Mouse (Mus musculus): Measurements from ENCODE around the gene Tubgcp2. TPM values are rescaled to one million over a fixed set of nuclear protein-coding genes. Genes with fewer than 3 reads are reported as not detected.

Tubgcp2 gene
- polyA plus RNA-seq, 1 experiment from 2014 or later = 40.5 TPM

- Histone ChIP-seq H3K9ac (ENCODE audit: low read length) (no peak overlapping the region), H3K4me2 (ENCODE audit: low read depth, low read length) (no peak overlapping the region), H3K36me3 (ENCODE audit: control insufficient read depth, insufficient read depth, low read length) (peaks cover 23% of the 10 kb centered on the region), H3K9me3 (replicated peaks; ENCODE audit: control insufficient read depth, low read length) (no peaks in the 10 kb centered on the region), H3K27me3 (ENCODE audit: control insufficient read depth, insufficient read depth, low read length) (no peaks in the 10 kb centered on the region), H3K4me3 (replicated peaks; ENCODE audit: low read length) (no peak overlapping the region), H3K4me1 (ENCODE audit: control insufficient read depth, insufficient read depth, low read length) (peaks cover 12% of the 10 kb centered on the region), H3K27ac (ENCODE audit: low read length) (no peak overlapping the region)
- 95% methylated on average over 12 of the region's 12 CpGs for WGBS
- no peak for ATAC-seq (ENCODE audit: insufficient read depth, low FRiP score)
These were observed 4.7 kb downstream of the Tubgcp2 start for GRCm38 (mm10) chr7:140031771-140032170.

GRCm38 (mm10) chr7:140011336-140011735, 25.1 kb downstream of the Tubgcp2 start:
- H3K4me2 ChIP-seq (ENCODE audit: low read depth, low read length) = no peak overlapping the region
- no peaks in the 10 kb centered on the region for H3K4me1 ChIP-seq (ENCODE audit: control insufficient read depth, insufficient read depth, low read length)
- no peaks in the 10 kb centered on the region for H3K9me3 ChIP-seq (replicated peaks; ENCODE audit: control insufficient read depth, low read length)
- no peak overlapping the region for H3K9ac ChIP-seq (ENCODE audit: low read length)
- no peak for ATAC-seq (ENCODE audit: insufficient read depth, low FRiP score)
- WGBS = 95% methylated on average over 17 of the region's 17 CpGs
- no peak overlapping the region for H3K4me3 ChIP-seq (replicated peaks; ENCODE audit: low read length)
- H3K27ac ChIP-seq (ENCODE audit: low read length) = no peak overlapping the region
- no peaks in the 10 kb centered on the region for H3K27me3 ChIP-seq (ENCODE audit: control insufficient read depth, insufficient read depth, low read length)
- 0 out of 2 replicates have a peak, but pooled peaks cover 16% of the 10 kb centered on the region for H3K36me3 ChIP-seq (ENCODE audit: control insufficient read depth, insufficient read depth, low read length)

DNA sequence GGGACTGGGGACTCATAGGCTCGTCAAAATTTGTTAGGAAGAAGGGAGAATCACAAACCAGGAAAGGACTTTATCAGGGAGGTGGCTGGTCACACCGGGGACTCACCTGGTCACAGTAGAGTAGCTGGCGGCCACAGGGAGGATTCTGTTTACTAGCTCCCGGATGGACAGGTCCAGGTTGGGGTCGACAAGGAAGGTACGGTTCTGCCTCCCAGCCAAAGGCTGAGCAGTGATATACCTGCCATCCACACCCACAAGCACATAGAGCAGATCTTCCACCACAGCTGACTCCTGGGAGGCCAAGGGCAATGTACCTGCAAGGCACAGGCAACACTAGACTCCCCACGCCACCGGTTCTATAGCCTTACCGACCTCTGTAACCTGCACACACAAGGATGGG, 28.7 kb downstream of the Tubgcp2 start:
- H3K4me3 ChIP-seq (replicated peaks; ENCODE audit: low read length) = no peak overlapping the region
- H3K9me3 ChIP-seq (replicated peaks; ENCODE audit: control insufficient read depth, low read length) = no peaks in the 10 kb centered on the region
- no peaks in the 10 kb centered on the region for H3K4me1 ChIP-seq (ENCODE audit: control insufficient read depth, insufficient read depth, low read length)
- H3K4me2 ChIP-seq (ENCODE audit: low read depth, low read length) = no peak overlapping the region
- H3K9ac ChIP-seq (ENCODE audit: low read length) = no peak overlapping the region
- no peak overlapping the region for H3K27ac ChIP-seq (ENCODE audit: low read length)
- no peaks in the 10 kb centered on the region for H3K27me3 ChIP-seq (ENCODE audit: control insufficient read depth, insufficient read depth, low read length)
- ATAC-seq (ENCODE audit: insufficient read depth, low FRiP score) = no peak
- WGBS = 96% methylated on average over 9 of the region's 9 CpGs
- H3K36me3 ChIP-seq (ENCODE audit: control insufficient read depth, insufficient read depth, low read length) = peaks cover 20% of the 10 kb centered on the region

DNA sequence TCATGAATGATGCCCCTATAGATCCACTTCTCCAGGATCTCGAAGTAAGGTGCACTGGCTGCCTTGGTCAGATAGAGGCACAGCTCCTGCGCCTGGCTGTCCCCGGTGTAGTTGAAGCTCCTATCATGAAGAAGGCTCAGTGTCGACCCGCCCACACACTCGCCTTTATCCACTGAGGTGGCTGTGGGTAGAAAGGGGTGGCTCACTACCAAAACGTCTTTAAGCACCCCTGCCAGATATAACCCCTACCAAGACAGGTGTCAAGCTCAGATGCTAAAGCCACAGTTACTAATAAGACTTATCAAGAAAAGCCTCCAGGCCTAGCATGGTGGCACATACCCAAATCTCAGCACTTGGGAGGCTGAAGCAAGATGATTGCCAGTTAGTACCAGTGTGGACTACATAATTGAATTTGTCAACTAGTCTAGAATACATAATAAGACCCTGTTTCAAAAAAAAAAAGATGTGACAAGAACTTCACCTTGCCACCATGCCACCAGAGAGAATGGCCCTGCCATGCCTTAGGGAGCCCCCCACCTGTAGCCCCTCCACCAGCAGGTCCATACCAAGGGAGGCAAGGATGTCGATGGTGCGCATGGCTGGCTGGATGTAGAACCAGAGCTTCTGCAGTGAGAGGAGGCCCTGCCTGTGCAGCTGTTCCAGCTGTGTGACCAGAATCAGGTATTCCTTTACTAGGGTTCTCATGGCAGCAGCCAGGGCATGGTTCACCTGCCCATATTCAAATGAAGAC, 29.4 kb downstream of the Tubgcp2 start:
- no peak overlapping the region for H3K4me3 ChIP-seq (replicated peaks; ENCODE audit: low read length)
- no peaks in the 10 kb centered on the region for H3K9me3 ChIP-seq (replicated peaks; ENCODE audit: control insufficient read depth, low read length)
- peaks cover 20% of the 10 kb centered on the region for H3K36me3 ChIP-seq (ENCODE audit: control insufficient read depth, insufficient read depth, low read length)
- H3K9ac ChIP-seq (ENCODE audit: low read length) = no peak overlapping the region
- no peak overlapping the region for H3K4me2 ChIP-seq (ENCODE audit: low read depth, low read length)
- no peaks in the 10 kb centered on the region for H3K4me1 ChIP-seq (ENCODE audit: control insufficient read depth, insufficient read depth, low read length)
- no peak overlapping the region for H3K27ac ChIP-seq (ENCODE audit: low read length)
- no peak for ATAC-seq (ENCODE audit: insufficient read depth, low FRiP score)
- H3K27me3 ChIP-seq (ENCODE audit: control insufficient read depth, insufficient read depth, low read length) = no peaks in the 10 kb centered on the region
- WGBS = 93% methylated on average over 9 of the region's 9 CpGs

GRCm38 (mm10) chr7:140004666-140005065, 31.8 kb downstream of the Tubgcp2 start:
- Histone ChIP-seq H3K36me3 (ENCODE audit: control insufficient read depth, insufficient read depth, low read length) (peaks cover 28% of the 10 kb centered on the region), H3K4me2 (ENCODE audit: low read depth, low read length) (no peak overlapping the region), H3K9ac (ENCODE audit: low read length) (no peak overlapping the region), H3K4me3 (replicated peaks; ENCODE audit: low read length) (no peak overlapping the region), H3K27me3 (ENCODE audit: control insufficient read depth, insufficient read depth, low read length) (no peaks in the 10 kb centered on the region), H3K4me1 (ENCODE audit: control insufficient read depth, insufficient read depth, low read length) (no peaks in the 10 kb centered on the region), H3K9me3 (replicated peaks; ENCODE audit: control insufficient read depth, low read length) (no peaks in the 10 kb centered on the region), H3K27ac (ENCODE audit: low read length) (no peak overlapping the region)
- ATAC-seq (ENCODE audit: insufficient read depth, low FRiP score) = no peak
- WGBS = 85% methylated on average over 8 of the region's 8 CpGs

GRCm38 (mm10) chr7:140001086-140001740, 35.3 kb downstream of the Tubgcp2 start:
- Histone ChIP-seq H3K9ac (ENCODE audit: low read length) (no peak overlapping the region), H3K9me3 (replicated peaks; ENCODE audit: control insufficient read depth, low read length) (no peaks in the 10 kb centered on the region), H3K4me2 (ENCODE audit: low read depth, low read length) (no peak overlapping the region), H3K27me3 (ENCODE audit: control insufficient read depth, insufficient read depth, low read length) (no peaks in the 10 kb centered on the region), H3K27ac (ENCODE audit: low read length) (no peak overlapping the region), H3K36me3 (ENCODE audit: control insufficient read depth, insufficient read depth, low read length) (peaks cover 41% of the 10 kb centered on the region), H3K4me3 (replicated peaks; ENCODE audit: low read length) (no peak overlapping the region), H3K4me1 (ENCODE audit: control insufficient read depth, insufficient read depth, low read length) (no peaks in the 10 kb centered on the region)
- no peak for ATAC-seq (ENCODE audit: insufficient read depth, low FRiP score)
- 74% methylated on average over 12 of the region's 12 CpGs for WGBS

DNA sequence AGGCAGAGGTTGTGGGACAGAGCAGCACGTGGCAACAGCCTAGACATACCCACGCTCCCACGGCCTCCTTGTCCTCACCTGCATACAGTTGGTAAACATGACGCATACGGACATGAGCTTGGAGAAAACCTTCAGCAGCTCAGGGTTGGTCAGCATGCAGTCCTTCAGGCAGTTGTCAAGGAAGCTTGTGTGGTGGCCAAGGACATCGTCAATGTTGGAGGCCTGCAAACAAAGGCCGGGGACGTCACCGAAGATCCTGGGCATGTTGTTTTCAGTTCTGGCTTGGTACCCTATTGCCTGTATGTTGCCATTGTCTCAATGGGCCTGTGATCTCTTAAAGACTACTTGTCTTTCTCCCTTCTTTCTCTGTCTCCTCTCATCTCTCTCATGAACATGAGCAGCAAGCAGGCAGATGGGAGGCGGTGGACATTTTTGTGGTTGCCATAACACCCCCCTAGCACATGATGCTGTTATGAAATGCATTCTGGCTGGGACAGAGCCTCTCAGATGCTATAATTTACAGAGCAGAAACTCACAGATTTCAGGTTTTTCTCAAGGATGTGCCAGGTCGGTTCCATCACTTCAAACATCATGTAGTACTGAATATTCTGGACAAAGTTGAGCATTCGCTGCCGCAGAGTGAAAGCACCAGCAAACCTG, 37.6 kb downstream of the Tubgcp2 start:
- no peak for ATAC-seq (ENCODE audit: insufficient read depth, low FRiP score)
- Histone ChIP-seq H3K27me3 (ENCODE audit: control insufficient read depth, insufficient read depth, low read length) (no peaks in the 10 kb centered on the region), H3K9me3 (replicated peaks; ENCODE audit: control insufficient read depth, low read length) (no peaks in the 10 kb centered on the region), H3K4me1 (ENCODE audit: control insufficient read depth, insufficient read depth, low read length) (no peaks in the 10 kb centered on the region), H3K4me2 (ENCODE audit: low read depth, low read length) (no peak overlapping the region), H3K9ac (ENCODE audit: low read length) (no peak overlapping the region), H3K4me3 (replicated peaks; ENCODE audit: low read length) (no peak overlapping the region), H3K36me3 (ENCODE audit: control insufficient read depth, insufficient read depth, low read length) (peaks cover 30% of the 10 kb centered on the region), H3K27ac (ENCODE audit: low read length) (no peak overlapping the region)
- WGBS = 93% methylated on average over 13 of the region's 13 CpGs

DNA sequence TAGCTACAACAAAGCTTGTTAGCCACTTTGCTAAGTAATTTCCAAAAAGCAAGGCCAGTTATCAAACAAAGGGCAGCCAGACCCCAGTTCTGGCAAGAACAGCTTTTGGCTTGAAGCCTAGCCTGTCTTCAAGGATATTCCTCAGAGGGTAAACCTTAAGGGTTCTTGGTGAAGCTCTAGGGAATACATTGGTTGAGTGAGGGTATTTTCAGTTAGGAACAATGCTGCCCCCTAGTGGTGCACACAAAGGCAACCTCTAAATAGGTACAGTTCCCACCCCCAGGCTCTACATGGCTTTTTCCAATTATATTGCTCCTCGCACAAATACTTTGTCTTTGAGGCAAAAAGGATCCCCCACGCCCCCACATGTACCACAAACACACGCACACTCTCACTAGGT, 41.8 kb downstream of the Tubgcp2 start:
- whole genome bisulfite sequencing = 34% methylated on average over 3 of the region's 3 CpGs
- H3K27me3 ChIP-seq (ENCODE audit: control insufficient read depth, insufficient read depth, low read length) = no peaks in the 10 kb centered on the region
- no peak for ATAC-seq (ENCODE audit: insufficient read depth, low FRiP score)
- no peak overlapping the region for H3K4me2 ChIP-seq (ENCODE audit: low read depth, low read length)
- peaks cover 23% of the 10 kb centered on the region; the same call in 1 of the 2 replicates for H3K36me3 ChIP-seq (ENCODE audit: control insufficient read depth, insufficient read depth, low read length)
- no peak overlapping the region for H3K27ac ChIP-seq (ENCODE audit: low read length)
- no peak overlapping the region for H3K4me3 ChIP-seq (replicated peaks; ENCODE audit: low read length)
- H3K9me3 ChIP-seq (replicated peaks; ENCODE audit: control insufficient read depth, low read length) = no peaks in the 10 kb centered on the region
- H3K4me1 ChIP-seq (ENCODE audit: control insufficient read depth, insufficient read depth, low read length) = 0 out of 2 replicates have a peak, but pooled peaks cover 2% of the 10 kb centered on the region
- no peak overlapping the region for H3K9ac ChIP-seq (ENCODE audit: low read length)

GRCm38 (mm10) chr7:139994202-139994601, 42.3 kb downstream of the Tubgcp2 start:
- 65% methylated on average over 4 of the region's 4 CpGs for WGBS
- 0 out of 2 replicates have a peak, but pooled peaks cover 2% of the 10 kb centered on the region for H3K4me1 ChIP-seq (ENCODE audit: control insufficient read depth, insufficient read depth, low read length)
- H3K9me3 ChIP-seq (replicated peaks; ENCODE audit: control insufficient read depth, low read length) = no peaks in the 10 kb centered on the region
- H3K4me3 ChIP-seq (replicated peaks; ENCODE audit: low read length) = no peak overlapping the region
- no peak for ATAC-seq (ENCODE audit: insufficient read depth, low FRiP score)
- no peak overlapping the region for H3K9ac ChIP-seq (ENCODE audit: low read length)
- 0 out of 2 replicates have a peak, but pooled peaks cover 19% of the 10 kb centered on the region for H3K36me3 ChIP-seq (ENCODE audit: control insufficient read depth, insufficient read depth, low read length)
- H3K4me2 ChIP-seq (ENCODE audit: low read depth, low read length) = no peak overlapping the region
- no peak overlapping the region for H3K27ac ChIP-seq (ENCODE audit: low read length)
- H3K27me3 ChIP-seq (ENCODE audit: control insufficient read depth, insufficient read depth, low read length) = no peaks in the 10 kb centered on the region

Measured in stomach, embryonic 16.5 days (tissue).